ENCODE assay signal across 17 mouse cellular contexts in the genomic region with DNA sequence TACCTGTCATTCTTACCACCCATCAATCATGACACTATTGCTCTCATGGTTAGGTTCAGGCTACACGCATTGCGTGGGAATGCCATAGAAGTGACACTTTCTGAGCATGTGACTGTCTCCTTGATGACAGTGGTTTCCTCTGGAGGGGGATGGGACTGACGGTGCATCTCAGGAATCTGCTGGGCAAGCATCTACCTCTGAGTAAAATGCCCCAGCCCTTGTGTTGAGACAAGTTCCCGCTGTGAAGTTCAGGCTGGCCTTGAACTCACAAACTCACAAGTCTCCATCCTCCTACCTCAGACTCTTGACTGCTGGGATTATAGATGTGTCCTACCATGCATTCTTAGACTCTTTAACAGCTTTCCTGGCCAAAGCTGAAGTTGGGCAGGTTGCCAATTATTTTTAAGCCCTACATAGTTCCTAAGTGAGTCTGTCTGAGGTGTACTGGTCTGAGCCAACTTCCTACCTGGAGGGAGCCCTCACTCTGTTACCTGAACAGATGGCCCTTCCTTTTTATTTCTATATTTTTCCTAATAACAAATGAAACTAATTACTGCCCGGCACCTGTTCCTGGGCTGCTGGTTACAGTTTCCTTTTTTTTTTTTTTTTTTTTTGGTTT.
DNase-seq lines count a peak whose midpoint lies in the region; ATAC-seq lines count a peak whose summit lies in the region.
"Had no signal": no experiment of that assay in that cellular context is flagged by ENCODE, and none has a peak within 500 bp of the region (broad histone marks: within the 10 kb centered on the region; RNA-seq: fewer than 3 reads in every experiment).

No protein-coding gene starts in this region.

- no peak for ATAC-seq in midbrain, embryonic 11.5 days (ENCODE audit: low FRiP score)
- ATAC-seq: forebrain, embryonic 15.5 days; hindbrain, postnatal 0 days had no signal

- no peak overlapping the region for H3K9ac ChIP-seq in midbrain, embryonic 11.5 days (ENCODE audit: low read length)
- H3K9ac ChIP-seq: embryonic facial prominence, embryonic 12.5 days; forebrain, embryonic 15.5 days; hindbrain, embryonic 13.5 days had no signal

- DNase-seq in cerebellum, adult 9-10 months, result peak; percentile 58
- no peak for DNase-seq in cerebellum, postnatal 4 days (ENCODE audit: low spot score in 2 of 2)
- peak; percentile 33 for DNase-seq in midbrain, embryonic 11.5 days (ENCODE audit: low spot score, missing footprints)
- no peak for DNase-seq in midbrain, embryonic 10.5 days (ENCODE audit: low spot score)
- DNase-seq in R1 (ENCODE audit: low read depth, low spot score), result peak; percentile 55
- no peak for DNase-seq in left cerebral cortex, postnatal 14 days (ENCODE audit: low spot score in 2 of 2)
- DNase-seq: adrenal gland, postnatal 10 days; cerebellum, adult 8-10 months; gastrocnemius, postnatal 36 days; heart, adult 11 months; heart, postnatal 10 days; heart, postnatal 4 days had no signal

- no peak overlapping the region for H3K27ac ChIP-seq in midbrain, embryonic 11.5 days (ENCODE audit: low read depth, low read length)
- no peak overlapping the region for H3K27ac ChIP-seq in midbrain, embryonic 10.5 days (replicated peaks)
- H3K27ac ChIP-seq: embryonic facial prominence, embryonic 12.5 days; forebrain, embryonic 15.5 days; hindbrain, embryonic 13.5 days; hindbrain, postnatal 0 days had no signal

- no peaks in the 10 kb centered on the region for H3K4me1 ChIP-seq in midbrain, embryonic 11.5 days (ENCODE audit: control insufficient read depth, insufficient read depth, low read length)
- no peaks in the 10 kb centered on the region for H3K4me1 ChIP-seq in midbrain, embryonic 10.5 days
- H3K4me1 ChIP-seq: embryonic facial prominence, embryonic 12.5 days; forebrain, embryonic 15.5 days; hindbrain, embryonic 13.5 days had no signal

- intact Hi-C loops in left cerebral cortex, postnatal 14 days (cut with DNase I), result loop anchor here (5.0 to 10.0 kb wide), 2 partner anchors 74 to 183 kb away; a partner anchor contains a TSS

- no peak overlapping the region for H3K4me2 ChIP-seq in midbrain, embryonic 11.5 days
- H3K4me2 ChIP-seq: embryonic facial prominence, embryonic 12.5 days; forebrain, embryonic 15.5 days; hindbrain, embryonic 13.5 days had no signal

- H3K27me3 ChIP-seq in midbrain, embryonic 11.5 days (ENCODE audit: control insufficient read depth, insufficient read depth, low read length), result no peaks in the 10 kb centered on the region
- no peaks in the 10 kb centered on the region for H3K27me3 ChIP-seq in midbrain, embryonic 10.5 days (ENCODE audit: low read depth, poor library complexity, severe bottlenecking)
- H3K27me3 ChIP-seq: embryonic facial prominence, embryonic 12.5 days; forebrain, embryonic 15.5 days; hindbrain, embryonic 13.5 days had no signal

- WGBS in midbrain, embryonic 11.5 days, result 86% methylated on average over 5 of the region's 5 CpGs
- WGBS in midbrain, embryonic 10.5 days, result 96% methylated on average over 5 of the region's 5 CpGs

- no peak overlapping the region for H3K4me3 ChIP-seq in midbrain, embryonic 11.5 days (ENCODE audit: low read depth, low read length)
- no peak overlapping the region for H3K4me3 ChIP-seq in midbrain, embryonic 10.5 days
- H3K4me3 ChIP-seq: embryonic facial prominence, embryonic 12.5 days; forebrain, embryonic 15.5 days; hindbrain, embryonic 13.5 days had no signal

- no peaks in the 10 kb centered on the region for H3K9me3 ChIP-seq in midbrain, embryonic 11.5 days (ENCODE audit: control insufficient read depth, low read length)
- H3K9me3 ChIP-seq in midbrain, embryonic 10.5 days (replicated peaks), result no peaks in the 10 kb centered on the region
- H3K9me3 ChIP-seq: embryonic facial prominence, embryonic 12.5 days; forebrain, embryonic 15.5 days; G1E; hindbrain, embryonic 13.5 days had no signal

- no peaks in the 10 kb centered on the region for H3K36me3 ChIP-seq in midbrain, embryonic 11.5 days (ENCODE audit: control insufficient read depth, insufficient read depth, low read length)
- peaks cover 52% of the 10 kb centered on the region for H3K36me3 ChIP-seq in midbrain, embryonic 10.5 days

Comparison
In these comparisons a context has a peak if more than half of its experiments do, and no peak if none do; other contexts are left out.
1. DNase-seq: peak in cerebellum, adult 9-10 months (single experiment), midbrain, embryonic 11.5 days (single experiment) and R1 (single experiment); none in cerebellum, postnatal 4 days (0 of 2), midbrain, embryonic 10.5 days (single experiment) and left cerebral cortex, postnatal 14 days (0 of 2).